Mouse (Mus musculus): Measurements from ENCODE around the gene Lamtor3. TPM values are rescaled to one million over a fixed set of nuclear protein-coding genes. Genes with fewer than 3 reads are reported as not detected.
"Not testable (repeated sequence)": the region's sequence is repeated elsewhere in the genome, so short reads cannot be mapped to it uniquely, and the experiment has no call there.

Lamtor3 gene
- total RNA-seq, 2 experiments from 2014 or later: 58.6 to 88.0 TPM

DNA sequence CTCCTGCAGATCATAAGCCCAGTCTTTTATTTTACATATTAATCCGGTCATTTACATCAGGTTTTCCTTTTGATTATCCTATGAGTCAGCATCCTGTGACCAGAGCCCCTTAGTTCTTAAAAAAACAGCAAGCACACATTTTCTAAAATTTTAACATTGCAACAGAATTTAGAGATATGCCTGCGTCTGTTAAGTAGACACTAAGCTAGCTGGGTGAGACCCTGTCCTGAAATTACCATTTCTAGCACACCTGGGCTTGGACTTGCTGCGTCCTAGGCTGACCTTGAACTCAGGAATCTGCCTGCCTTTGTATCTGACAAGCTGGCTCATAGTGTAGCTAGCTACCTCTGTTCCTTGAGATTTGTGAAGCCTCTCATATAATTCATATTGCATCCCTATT is 11.6 kb downstream of the Lamtor3 start:
- no peak for ATAC-seq (replicated peaks; ENCODE audit: low FRiP score, poor library complexity, severe bottlenecking)

DNA sequence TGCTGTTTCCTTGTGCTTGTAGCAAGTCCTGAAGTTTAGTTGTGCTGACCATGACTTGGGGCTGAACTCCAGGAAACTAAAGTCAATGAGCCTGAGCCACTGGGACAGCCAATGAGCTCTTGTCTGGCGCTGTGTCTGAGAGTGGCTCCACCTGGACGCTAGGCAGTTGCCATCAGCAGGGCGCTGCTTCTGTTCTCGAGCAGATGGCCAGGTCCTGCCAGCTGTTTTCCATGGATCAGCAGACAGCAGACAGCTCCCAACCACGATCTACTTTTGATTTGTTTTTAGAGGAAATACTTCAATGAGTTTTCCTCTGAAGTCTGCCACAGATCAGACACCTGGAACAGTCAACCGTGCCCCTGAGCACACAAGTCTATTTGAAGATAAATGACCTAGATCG is 14.4 kb downstream of the Lamtor3 start:
- no peak for ATAC-seq (replicated peaks; ENCODE audit: low FRiP score, poor library complexity, severe bottlenecking)

DNA sequence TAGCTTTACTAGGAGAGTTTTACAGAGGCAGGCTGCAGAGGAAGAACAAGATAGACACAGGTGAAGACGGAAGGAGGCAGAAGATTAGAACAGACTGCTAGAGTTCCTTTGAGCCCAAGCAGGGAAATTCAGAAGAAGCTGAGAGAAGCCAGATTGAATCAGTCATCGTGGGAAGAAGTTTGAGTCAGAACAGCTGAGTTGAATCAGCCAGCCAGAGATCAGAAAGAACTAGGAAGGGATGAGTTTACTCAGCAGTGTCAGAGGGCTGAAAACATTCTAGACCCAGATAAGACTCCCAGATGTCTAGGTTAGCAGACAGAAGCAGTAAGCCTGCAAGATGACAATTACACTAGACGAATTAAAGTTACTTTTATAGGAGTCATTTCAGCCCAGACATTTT is 15.7 kb downstream of the Lamtor3 start:
- ATAC-seq (replicated peaks; ENCODE audit: low FRiP score, poor library complexity, severe bottlenecking): no peak

DNA sequence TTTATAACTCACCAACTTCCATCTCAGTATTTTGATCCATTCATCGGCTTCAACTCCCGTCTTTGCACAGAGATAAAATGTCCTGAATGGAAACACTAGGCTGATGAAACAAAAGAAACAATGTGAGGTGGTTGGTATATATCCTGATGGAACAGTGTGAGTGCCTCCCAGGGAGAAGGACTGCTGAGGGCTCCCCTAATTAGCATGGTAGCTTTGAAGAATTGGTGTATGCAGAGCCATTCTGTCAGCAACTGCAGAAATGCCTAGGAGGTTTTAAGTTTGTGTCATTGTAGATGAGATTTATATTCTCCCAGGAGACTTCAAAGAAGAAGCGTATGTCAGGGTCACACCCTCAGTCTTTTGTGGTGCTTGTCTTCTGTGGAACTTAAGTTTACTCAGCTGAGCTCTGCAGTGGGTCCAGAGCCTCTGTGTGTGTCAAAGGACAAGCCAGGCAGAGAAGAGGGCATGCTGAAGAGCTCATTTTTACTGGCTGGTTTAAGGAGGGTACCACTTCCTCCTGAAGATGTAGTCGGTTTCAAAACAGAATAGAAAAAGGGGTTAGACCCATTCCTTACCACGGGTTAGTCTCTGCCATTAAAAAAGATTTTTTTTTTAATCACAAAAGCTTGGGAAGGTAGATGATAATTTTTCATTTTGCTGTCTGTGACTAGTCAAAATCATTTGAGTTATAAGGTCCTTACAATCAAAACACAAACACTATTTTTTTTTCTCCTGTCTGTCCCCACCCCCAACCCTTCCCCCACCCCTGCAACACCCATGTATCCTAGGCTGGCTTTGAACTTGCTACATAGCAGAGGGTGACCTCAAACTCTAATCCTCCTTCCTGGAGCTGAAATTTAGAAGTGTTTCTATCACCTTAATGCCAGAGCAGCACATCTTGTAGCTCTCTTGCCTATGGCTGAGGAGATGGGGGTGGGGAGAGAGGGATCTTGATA is 17.5 kb downstream of the Lamtor3 start:
- no peak for ATAC-seq (replicated peaks; ENCODE audit: low FRiP score, poor library complexity, severe bottlenecking)

DNA sequence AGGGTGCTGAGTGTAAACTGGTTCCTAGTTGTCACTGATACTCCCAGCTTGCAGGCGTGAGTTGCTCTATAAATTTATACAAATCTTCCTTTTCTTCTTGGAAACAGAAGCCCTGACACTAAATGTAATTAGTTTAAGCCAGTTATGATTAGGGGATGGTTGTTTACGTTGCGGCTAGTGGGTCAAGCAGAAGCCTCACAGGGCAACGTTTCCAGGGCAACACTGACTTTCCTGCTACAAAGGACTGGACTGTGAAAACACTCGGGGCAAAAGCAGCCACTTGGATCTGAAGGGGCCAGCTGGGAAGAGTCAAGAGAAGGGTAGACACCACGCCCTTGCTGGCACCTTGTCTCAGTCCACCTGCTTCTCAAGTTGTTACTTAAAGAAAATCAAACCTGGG is 18.2 kb downstream of the Lamtor3 start:
- no peak for ATAC-seq (replicated peaks; ENCODE audit: low FRiP score, poor library complexity, severe bottlenecking)

DNA sequence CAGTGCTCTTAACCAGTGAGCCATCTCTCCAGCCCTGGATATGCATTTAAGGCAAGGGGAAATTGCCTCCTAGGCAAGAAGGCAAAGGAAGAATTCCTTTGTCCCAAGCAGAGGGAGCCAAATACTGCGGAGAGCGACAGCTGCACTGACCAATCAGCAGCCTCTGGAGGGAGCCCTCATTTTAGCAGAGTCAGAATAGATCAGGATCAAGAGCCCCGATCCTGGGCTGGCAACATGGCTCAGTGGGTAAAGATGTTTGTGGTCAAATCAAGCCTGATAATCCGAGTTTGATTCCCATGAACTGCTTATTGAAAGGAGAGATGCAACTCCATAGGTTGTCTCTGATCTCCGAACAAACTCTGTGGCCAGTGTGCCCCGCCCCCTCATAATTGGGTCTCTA is 20.3 kb downstream of the Lamtor3 start:
- ATAC-seq (replicated peaks; ENCODE audit: low FRiP score, poor library complexity, severe bottlenecking): no peak

DNA sequence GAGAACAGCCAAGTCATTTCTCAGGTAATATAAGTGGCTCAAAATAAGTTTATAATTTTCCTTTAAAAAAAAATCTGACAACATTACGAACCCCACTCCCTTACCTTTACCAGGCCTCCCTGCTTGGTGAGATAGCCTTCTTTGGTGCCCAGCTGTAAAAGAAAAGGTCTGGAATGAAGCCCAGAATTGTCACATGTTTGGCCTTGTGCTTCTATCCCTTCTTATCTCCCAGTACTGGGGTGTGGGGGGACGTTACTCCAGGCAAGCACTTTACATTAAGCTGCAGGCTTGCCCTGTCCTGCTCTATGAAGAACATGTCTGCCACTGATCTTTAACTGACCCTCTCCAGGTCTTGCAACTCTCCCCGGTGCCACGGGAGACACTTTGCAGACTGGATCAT is 22.5 kb downstream of the Lamtor3 start:
- peak; percentile 89 for ATAC-seq (replicated peaks; ENCODE audit: low FRiP score, poor library complexity, severe bottlenecking)

DNA sequence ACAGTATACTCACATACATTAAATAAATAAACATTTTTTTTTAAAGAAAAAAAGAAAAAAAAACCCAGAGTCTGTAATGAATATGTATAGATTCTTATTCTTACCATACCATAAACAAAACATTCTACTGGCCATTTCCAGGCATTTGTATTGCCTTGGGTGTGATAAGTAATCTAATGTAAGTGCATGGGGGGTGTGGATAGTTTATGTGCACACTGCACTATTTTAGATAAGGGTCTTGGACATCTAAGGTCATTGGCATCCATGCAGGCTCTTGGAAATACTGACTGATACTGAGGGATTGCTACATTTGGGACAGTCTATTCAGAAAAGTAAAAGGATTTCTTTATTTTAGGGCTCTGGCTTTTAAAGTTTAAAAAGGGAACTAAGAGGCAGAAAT is 23.2 kb downstream of the Lamtor3 start:
- ATAC-seq (replicated peaks; ENCODE audit: low FRiP score, poor library complexity, severe bottlenecking): peak; percentile 46

DNA sequence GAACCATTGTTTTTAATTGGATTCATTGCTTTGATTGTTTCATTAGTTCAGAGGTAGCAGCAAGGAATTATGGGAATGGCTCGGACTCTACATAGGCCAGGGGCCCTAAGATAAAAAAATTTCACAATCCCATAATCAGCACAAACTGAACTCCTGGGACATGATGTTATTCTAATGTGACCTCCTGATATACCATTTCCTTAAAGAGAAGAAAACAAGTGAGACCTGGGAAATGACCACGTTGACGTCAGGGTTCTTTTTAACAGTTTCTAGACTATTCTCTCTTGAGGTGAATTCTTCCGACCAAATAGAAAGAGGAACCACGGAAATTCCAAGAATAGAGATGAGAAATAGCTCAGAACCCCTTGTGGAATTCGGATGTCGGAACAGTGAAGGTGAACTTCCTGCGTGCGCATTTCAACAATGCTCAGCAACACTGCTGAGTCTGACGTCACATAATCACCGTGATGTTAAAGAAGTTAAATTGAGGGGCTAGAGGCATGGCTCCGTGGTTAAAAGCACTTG is 23.9 kb downstream of the Lamtor3 start:
- ATAC-seq (replicated peaks; ENCODE audit: low FRiP score, poor library complexity, severe bottlenecking): no peak

DNA sequence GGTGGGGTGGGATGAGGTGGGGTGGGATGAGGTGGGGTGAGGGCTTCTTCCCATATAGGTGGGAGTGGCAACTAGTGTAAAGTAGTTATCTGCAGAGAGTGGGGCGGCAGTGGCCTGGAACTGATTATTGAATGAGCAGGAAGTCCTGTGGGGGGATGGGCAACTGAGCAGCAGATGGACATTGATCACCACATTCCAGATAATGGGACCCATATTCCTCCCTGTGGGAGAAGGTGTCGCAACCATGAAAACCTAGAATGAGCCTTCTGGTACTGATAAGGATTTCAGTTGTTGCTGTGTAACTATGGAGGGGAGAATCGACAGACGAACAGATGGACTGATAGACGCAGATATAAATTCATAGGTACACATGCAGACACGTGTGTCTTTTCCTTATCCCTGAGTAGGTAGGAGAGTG is 25.4 kb downstream of the Lamtor3 start:
- no peak for ATAC-seq (replicated peaks; ENCODE audit: low FRiP score, poor library complexity, severe bottlenecking)

DNA sequence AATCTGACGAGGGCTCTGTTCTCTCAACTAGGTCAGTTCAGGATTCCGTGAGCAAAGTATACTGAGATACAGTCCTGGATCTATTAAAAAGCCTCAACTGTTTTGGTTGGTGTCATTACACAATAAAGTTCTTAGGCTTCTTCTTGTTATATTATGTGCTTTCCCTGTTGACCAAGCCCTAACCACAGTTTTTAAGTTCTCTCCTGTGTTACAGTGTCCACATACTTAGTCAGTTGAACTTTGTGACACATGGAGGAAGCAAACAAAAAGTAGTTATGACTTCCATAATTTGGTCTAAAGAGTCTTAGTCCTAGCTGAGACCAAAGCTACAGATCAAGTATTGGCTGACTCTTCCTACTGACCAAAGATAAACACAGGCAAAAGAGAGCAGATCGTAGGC is 28.5 kb downstream of the Lamtor3 start:
- ATAC-seq (replicated peaks; ENCODE audit: low FRiP score, poor library complexity, severe bottlenecking): no peak

DNA sequence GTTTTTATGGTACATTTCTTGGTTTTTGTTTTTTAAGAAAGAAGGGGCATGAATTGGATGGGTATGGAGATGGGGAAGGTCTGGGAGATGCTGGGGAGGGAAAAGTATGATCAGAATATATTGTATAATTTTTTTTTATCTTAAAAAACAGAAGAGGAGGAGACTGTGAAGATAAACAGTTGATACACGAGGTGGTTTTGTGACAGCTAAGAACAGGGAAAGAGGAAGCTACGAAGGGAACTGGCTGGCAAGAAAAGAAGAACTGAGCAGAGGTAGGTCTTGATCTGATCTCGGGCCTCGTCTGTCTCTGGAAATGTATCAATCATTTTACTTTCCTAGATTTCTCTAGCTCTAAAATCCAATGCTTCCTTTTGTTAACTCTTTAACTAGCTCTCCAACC is 29.2 kb downstream of the Lamtor3 start:
- no peak for ATAC-seq (replicated peaks; ENCODE audit: low FRiP score, poor library complexity, severe bottlenecking)

DNA sequence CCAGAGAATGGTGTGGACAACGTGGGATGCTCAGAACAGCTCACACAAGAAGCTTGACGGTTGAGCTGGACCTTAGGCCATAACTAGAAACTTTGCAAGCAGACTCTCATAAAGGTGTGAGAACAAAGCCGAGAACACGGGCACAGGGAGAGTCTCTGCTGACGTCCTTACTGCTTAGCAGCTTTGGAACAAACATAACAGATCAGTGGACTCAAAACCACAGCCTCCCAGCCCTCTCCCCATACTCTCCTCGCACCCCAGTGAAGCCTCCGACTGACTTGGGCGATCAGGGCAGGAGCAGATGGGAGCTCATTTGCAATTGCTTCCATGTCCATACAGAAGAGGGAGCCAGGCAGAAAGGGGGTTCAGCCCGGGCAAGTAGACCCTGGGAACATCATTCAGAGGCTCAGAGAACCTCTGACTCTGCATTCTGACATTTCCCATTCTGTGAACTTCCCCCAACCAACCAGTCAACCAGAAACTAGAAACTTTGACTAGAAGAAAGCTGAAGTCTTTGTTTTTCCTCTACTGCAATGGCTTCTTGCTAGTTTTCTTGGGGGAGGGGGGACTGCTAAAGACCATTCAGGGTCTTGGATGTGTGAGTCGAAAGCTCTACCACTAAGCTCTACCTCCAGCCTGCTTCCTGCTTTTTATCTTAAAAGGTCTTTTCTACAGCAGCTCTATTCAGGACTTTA is 32.0 kb downstream of the Lamtor3 start:
- ATAC-seq (replicated peaks; ENCODE audit: low FRiP score, poor library complexity, severe bottlenecking): no peak

DNA sequence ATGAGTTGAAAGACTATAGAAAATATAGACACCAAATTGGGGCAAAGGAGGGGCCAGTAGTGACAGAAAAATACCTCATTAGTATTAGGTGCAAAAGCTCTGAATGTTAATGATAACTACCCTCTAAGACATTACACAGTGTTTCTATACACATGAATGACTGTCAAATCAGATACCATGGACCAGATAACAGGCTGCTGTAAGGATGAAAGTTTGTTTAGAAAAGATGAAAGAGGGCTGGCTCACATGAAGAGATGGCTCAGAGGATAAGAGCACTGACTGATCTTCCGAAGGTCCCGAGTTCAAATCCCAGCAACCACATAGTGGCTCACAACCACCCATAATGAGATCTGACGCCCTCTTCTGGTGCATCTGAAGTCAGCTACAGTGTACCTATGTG is 33.0 kb downstream of the Lamtor3 start:
- not testable (repeated sequence) for ATAC-seq (replicated peaks; ENCODE audit: low FRiP score, poor library complexity, severe bottlenecking)

DNA sequence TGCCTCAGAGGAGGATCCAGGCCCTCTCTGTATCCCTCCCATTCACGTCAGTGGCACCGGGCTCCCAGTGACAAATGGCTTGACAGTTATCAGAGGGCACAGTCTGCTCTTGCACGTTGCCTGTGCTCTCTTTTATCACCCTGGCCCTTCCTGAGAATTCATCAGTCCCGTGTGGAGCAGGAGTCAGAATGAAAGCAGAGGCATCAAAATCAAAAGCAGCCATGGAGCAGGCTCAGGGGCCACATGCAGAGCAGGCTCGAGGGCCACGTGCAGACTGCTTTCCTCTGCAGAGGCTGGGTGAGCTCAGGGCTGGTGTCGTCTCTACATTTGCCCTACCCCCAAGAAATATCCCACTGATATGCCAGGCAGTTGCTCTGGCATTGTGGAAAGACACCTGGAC is 33.5 kb downstream of the Lamtor3 start:
- ATAC-seq (replicated peaks; ENCODE audit: low FRiP score, poor library complexity, severe bottlenecking): peak; percentile 80

DNA sequence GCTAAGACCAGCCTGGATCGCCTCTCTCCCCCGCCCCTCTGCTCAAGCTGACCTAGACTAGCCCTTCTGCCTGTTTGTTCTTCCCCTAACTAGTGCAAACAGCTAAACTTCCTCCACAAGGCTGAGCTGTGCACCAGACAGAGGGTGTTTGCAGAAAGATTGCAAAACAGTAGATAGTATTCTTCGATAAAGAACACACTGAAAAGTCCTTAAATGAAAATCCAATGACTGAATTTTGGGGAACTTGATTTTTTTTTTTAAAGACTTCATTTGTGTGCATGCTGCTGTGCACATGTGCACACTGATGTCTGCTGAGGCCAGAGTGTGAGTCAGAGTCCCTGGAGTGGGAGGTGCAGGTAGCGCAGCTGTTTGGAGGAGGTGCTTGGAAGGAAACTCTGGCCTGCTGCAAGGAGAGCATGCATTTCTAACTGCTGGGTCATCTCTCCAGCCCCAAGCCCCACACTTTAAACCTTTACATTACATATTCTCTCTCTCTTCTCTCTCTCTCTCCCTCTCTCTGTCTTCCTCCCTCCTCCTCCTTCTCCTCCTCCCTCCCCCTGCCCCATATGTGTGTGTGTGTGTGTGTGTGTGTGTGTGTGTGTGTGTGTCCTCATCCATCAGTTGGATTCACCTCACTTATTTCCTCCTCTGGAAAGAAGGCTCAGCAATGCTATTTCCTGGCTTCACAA is 34.1 kb downstream of the Lamtor3 start:
- ATAC-seq (replicated peaks; ENCODE audit: low FRiP score, poor library complexity, severe bottlenecking): peak; percentile 59

DNA sequence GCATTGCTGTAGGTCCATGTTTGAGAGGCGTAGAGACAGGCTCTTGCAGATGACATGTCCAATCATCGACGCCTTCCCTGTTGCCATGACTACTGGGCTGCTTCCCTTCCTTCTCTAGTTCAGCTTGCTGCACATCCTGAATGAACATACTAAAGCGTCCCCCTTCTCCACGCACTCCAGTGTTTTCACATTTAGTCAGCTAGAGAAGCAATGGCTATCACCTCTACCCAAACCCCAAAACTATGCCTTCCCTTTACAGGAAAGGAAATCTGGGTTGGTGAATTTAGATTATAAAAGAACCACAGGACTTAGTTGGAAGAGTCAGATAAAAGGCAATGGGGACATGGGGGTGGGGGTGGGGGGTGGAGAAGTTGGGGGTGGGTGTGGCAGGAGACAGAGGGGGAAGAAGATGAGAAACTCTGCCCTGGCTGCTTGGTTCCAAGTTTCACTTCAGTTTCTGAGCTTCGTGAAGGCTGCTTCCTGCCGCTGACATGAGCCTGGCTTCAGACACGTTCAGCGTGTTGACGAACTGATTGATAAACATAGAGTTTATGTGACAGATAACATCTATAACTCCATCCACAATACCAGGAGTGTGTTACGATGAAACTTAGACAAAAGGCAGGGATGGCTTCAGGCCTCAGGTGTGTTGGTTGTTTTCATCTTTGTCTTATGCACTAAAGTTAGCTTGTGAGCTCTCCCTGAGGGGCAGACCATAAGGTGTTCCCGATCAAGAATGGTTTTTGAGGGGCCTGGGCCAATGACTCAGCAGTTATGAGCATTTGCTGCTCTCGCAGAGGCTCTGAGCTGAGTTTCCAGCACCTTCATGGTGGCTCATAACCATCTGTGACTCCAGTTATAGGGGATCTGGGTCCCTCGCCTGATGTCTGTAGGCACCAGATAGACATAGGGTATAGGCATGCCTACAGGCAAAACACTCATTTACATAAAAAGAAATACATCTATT is 34.9 kb downstream of the Lamtor3 start:
- ATAC-seq (replicated peaks; ENCODE audit: low FRiP score, poor library complexity, severe bottlenecking): no peak; the same call in 1 of the 2 replicates

DNA sequence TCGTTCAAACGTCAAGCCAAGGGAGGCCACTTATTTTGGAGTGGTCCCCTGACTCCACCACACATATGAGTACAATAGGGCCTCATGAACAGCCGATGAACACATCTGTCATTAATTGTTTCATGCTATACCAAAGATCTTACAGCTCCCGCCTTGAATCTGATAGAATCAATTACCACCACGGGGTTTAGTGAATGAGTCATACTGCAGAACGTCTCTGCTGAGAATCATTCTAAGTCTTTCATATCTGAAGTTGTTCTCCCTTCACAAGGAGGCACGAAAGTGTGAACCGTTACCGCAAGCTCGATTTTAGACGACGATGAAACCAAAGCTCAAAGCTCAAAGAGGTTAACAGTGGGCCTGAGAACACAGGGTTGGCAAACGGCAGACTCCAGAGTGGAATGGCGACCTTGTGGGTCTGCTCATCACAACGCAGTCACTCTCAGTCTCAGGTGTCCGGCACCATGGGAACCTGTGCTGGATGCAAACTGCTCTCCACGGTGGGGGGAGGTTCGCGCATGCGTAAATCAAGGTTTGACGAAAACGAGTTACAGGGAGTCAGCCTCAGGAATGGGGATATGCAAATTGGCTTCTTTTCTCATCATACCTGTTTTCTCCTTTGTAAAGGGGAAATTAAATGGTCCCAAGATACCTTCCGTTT is 36.1 kb downstream of the Lamtor3 start:
- no peak for ATAC-seq (replicated peaks; ENCODE audit: low FRiP score, poor library complexity, severe bottlenecking)
